Mouse (Mus musculus): ENCODE measurements at regions not wholly inside any gene's neighbourhood (a gene's known extent, or its start where the extent isn't known, plus 50 kb on each side); places are given as distances from the start of the nearest gene placed in this dataset.

- TF ChIP-seq POLR2A (IDR thresholded peaks at IDR 0.05; ENCODE audit: low read depth, low read length) = no peak
- peak; percentile 8; the same call in 1 of the 2 replicates for TF ChIP-seq CTCF (IDR thresholded peaks at IDR 0.05; ENCODE audit: extremely low read depth, insufficient read depth, insufficient read length, insufficient replicate concordance)
- Histone ChIP-seq H3K36me3 (ENCODE audit: control insufficient read depth, insufficient read depth, low read length) (no peaks in the 10 kb centered on the region), H3K27ac (ENCODE audit: insufficient read depth, low read length) (no peak overlapping the region), H3K27me3 (ENCODE audit: control insufficient read depth, insufficient read depth, low read length) (no peaks in the 10 kb centered on the region), H3K4me1 (ENCODE audit: control insufficient read depth, insufficient read depth, insufficient read length) (no peaks in the 10 kb centered on the region), H3K4me3 (ENCODE audit: extremely low read depth, insufficient read depth, insufficient read length) (no peak overlapping the region)
- WGBS = 69% methylated on average over 6 of the region's 6 CpGs
- no peak for DNase-seq (ENCODE audit: low read depth in 1 of 2, low spot score in 2 of 2)
Observed at GRCm38 (mm10) chr4:142388476-142388875, 149.3 kb upstream of the Kazn start.

DNA sequence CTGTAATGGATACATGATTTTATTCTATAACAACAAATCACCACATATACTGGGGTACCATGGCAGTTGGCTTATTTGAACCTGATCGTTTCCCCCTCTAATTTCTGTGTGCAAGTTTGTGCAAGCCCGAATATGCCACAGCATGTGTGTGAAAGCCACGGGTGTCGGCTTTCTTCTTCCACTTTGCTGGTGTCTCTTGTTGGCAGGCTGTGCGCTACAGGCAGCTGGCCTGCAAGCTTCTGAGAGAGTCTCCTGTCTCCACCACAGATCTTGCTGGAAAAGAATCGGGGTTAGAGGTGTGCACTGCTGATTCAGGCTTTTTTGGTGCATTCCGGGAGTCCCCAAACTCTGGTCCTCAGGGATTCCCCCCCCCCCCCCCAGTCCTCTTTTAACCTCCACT is 142.0 kb upstream of the Kazn start:
- Histone ChIP-seq H3K36me3 (ENCODE audit: control insufficient read depth, insufficient read depth, low read length) (no peaks in the 10 kb centered on the region), H3K27me3 (ENCODE audit: control insufficient read depth, insufficient read depth, low read length) (no peaks in the 10 kb centered on the region), H3K4me3 (ENCODE audit: extremely low read depth, insufficient read depth, insufficient read length) (no peak overlapping the region), H3K27ac (ENCODE audit: insufficient read depth, low read length) (no peak overlapping the region), H3K4me1 (ENCODE audit: control insufficient read depth, insufficient read depth, insufficient read length) (no peaks in the 10 kb centered on the region)
- 86% methylated on average over 7 of the region's 7 CpGs for WGBS
- no peak for DNase-seq (ENCODE audit: low read depth in 1 of 2, low spot score in 2 of 2)
- TF ChIP-seq CTCF (IDR thresholded peaks at IDR 0.05; ENCODE audit: extremely low read depth, insufficient read depth, insufficient read length, insufficient replicate concordance) (no peak), POLR2A (IDR thresholded peaks at IDR 0.05; ENCODE audit: low read depth, low read length) (no peak)

DNA sequence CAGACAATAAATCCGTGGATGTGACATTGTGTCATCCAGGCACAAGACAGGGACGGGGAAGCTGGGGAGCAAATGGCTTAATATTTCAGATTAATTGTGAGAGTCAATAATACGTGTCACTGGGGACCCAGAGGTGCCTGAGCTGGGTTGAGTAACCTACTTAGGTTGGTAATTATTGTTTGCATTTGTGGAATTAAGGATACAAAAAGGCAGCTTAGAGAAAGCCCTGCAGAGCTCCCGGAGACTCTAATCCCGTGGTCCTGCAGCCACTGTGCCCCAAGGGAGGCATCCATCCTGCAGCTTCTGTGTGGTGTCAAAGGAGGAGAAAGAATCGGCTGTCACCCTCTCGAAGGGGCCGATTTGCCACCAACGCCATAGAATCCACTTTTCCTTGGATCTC is 139.3 kb upstream of the Kazn start:
- TF ChIP-seq POLR2A (IDR thresholded peaks at IDR 0.05; ENCODE audit: low read depth, low read length) (no peak), CTCF (IDR thresholded peaks at IDR 0.05; ENCODE audit: extremely low read depth, insufficient read depth, insufficient read length, insufficient replicate concordance) (no peak)
- 72% methylated on average over 9 of the region's 9 CpGs for WGBS
- DNase-seq (ENCODE audit: low read depth in 1 of 2, low spot score in 2 of 2) = no peak
- no peak overlapping the region for H3K27ac ChIP-seq (ENCODE audit: insufficient read depth, low read length)
- no peaks in the 10 kb centered on the region for H3K4me1 ChIP-seq (ENCODE audit: control insufficient read depth, insufficient read depth, insufficient read length)
- no peak overlapping the region for H3K4me3 ChIP-seq (ENCODE audit: extremely low read depth, insufficient read depth, insufficient read length)
- H3K36me3 ChIP-seq (ENCODE audit: control insufficient read depth, insufficient read depth, low read length) = no peaks in the 10 kb centered on the region
- no peaks in the 10 kb centered on the region for H3K27me3 ChIP-seq (ENCODE audit: control insufficient read depth, insufficient read depth, low read length)

DNA sequence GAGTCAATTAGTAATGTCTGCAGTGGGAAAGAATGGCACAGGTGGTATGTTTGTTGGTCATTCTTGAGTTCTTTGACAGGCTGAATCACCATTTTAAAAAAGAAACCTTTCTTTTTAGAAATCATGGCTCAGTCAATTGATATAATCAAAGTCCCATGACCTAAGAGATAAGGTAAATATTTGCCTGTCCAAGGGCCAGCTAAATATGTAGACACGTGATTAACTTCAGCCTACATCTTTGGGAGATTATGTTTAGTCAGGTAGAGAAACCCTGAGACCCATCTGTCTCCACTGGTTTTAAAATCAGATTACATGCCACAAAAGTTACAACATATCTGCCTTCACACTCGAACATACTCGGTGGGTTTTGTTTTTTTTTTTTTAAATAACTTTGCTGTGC is 128.6 kb upstream of the Kazn start:
- Histone ChIP-seq H3K27me3 (ENCODE audit: control insufficient read depth, insufficient read depth, low read length) (no peaks in the 10 kb centered on the region), H3K27ac (ENCODE audit: insufficient read depth, low read length) (no peak overlapping the region), H3K36me3 (ENCODE audit: control insufficient read depth, insufficient read depth, low read length) (no peaks in the 10 kb centered on the region), H3K4me1 (ENCODE audit: control insufficient read depth, insufficient read depth, insufficient read length) (no peaks in the 10 kb centered on the region), H3K4me3 (ENCODE audit: extremely low read depth, insufficient read depth, insufficient read length) (no peak overlapping the region)
- 80% methylated on average over 3 of the region's 3 CpGs for WGBS
- DNase-seq (ENCODE audit: low read depth in 1 of 2, low spot score in 2 of 2) = no peak
- TF ChIP-seq POLR2A (IDR thresholded peaks at IDR 0.05; ENCODE audit: low read depth, low read length) (no peak), CTCF (IDR thresholded peaks at IDR 0.05; ENCODE audit: extremely low read depth, insufficient read depth, insufficient read length, insufficient replicate concordance) (no peak)

DNA sequence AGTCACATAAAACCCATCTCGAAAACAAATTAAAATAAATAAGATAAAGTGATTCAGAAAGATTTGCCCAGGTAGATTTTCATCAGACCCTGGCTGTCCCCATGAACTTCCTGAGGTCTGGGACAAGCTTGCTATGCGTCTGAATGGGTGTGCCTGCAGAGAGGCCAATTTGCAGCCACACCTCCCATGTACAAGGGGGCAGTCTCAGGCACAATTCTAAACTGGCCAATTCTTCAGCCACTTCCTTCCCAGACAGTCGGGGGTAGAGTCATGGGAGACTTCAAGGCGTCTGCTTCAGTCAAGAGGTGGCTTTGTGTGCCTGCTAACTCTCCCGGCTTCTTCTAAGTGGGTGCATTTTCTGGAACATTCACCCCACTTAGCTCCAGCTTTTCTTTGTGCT is 122.9 kb upstream of the Kazn start:
- no peak for DNase-seq (ENCODE audit: low read depth in 1 of 2, low spot score in 2 of 2)
- Histone ChIP-seq H3K4me1 (ENCODE audit: control insufficient read depth, insufficient read depth, insufficient read length) (no peaks in the 10 kb centered on the region), H3K27ac (ENCODE audit: insufficient read depth, low read length) (no peak overlapping the region), H3K27me3 (ENCODE audit: control insufficient read depth, insufficient read depth, low read length) (no peaks in the 10 kb centered on the region), H3K4me3 (ENCODE audit: extremely low read depth, insufficient read depth, insufficient read length) (no peak overlapping the region), H3K36me3 (ENCODE audit: control insufficient read depth, insufficient read depth, low read length) (no peaks in the 10 kb centered on the region)
- 46% methylated on average over 5 of the region's 5 CpGs for WGBS
- TF ChIP-seq POLR2A (IDR thresholded peaks at IDR 0.05; ENCODE audit: low read depth, low read length) (no peak), CTCF (IDR thresholded peaks at IDR 0.05; ENCODE audit: extremely low read depth, insufficient read depth, insufficient read length, insufficient replicate concordance) (no peak)

- TF ChIP-seq CTCF (IDR thresholded peaks at IDR 0.05; ENCODE audit: extremely low read depth, insufficient read depth, insufficient read length, insufficient replicate concordance) (no peak), POLR2A (IDR thresholded peaks at IDR 0.05; ENCODE audit: low read depth, low read length) (no peak)
- Histone ChIP-seq H3K27ac (ENCODE audit: insufficient read depth, low read length) (no peak overlapping the region), H3K4me3 (ENCODE audit: extremely low read depth, insufficient read depth, insufficient read length) (no peak overlapping the region), H3K36me3 (ENCODE audit: control insufficient read depth, insufficient read depth, low read length) (no peaks in the 10 kb centered on the region), H3K4me1 (ENCODE audit: control insufficient read depth, insufficient read depth, insufficient read length) (no peaks in the 10 kb centered on the region), H3K27me3 (ENCODE audit: control insufficient read depth, insufficient read depth, low read length) (no peaks in the 10 kb centered on the region)
- 79% methylated on average over 13 of the region's 13 CpGs for WGBS
- DNase-seq (ENCODE audit: low read depth in 1 of 2, low spot score in 2 of 2) = no peak
Observed at GRCm38 (mm10) chr4:142358866-142359265, 119.7 kb upstream of the Kazn start.

GRCm38 (mm10) chr4:142355387-142355786 is 116.2 kb upstream of the Kazn start:
- TF ChIP-seq CTCF (IDR thresholded peaks at IDR 0.05; ENCODE audit: extremely low read depth, insufficient read depth, insufficient read length, insufficient replicate concordance) (no peak), POLR2A (IDR thresholded peaks at IDR 0.05; ENCODE audit: low read depth, low read length) (no peak)
- Histone ChIP-seq H3K4me1 (ENCODE audit: control insufficient read depth, insufficient read depth, insufficient read length) (no peaks in the 10 kb centered on the region), H3K27me3 (ENCODE audit: control insufficient read depth, insufficient read depth, low read length) (no peaks in the 10 kb centered on the region), H3K36me3 (ENCODE audit: control insufficient read depth, insufficient read depth, low read length) (no peaks in the 10 kb centered on the region), H3K27ac (ENCODE audit: insufficient read depth, low read length) (no peak overlapping the region), H3K4me3 (ENCODE audit: extremely low read depth, insufficient read depth, insufficient read length) (no peak overlapping the region)
- no peak for DNase-seq (ENCODE audit: low read depth in 1 of 2, low spot score in 2 of 2)
- WGBS = 90% methylated on average over 8 of the region's 8 CpGs
